Mouse (Mus musculus): Measurements from ENCODE around the gene Nt5dc2.

DNA sequence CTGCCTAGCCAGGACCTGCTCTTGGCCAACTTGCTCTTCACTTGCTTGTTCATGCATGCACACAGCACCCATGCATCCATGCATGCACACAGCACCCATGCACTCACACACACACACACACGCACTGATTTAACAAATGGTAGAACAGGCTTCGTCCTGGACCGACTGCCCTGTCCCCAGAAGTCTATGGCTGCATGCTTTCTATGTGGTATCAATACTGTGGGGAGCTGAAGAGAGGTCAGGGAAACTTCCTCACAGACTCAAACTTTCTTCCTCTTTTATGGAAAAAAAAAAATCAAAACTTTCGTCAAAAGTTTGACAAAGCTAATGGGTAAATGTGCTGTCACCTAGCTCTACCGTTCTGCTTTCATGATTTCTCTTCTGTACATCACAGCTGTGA lies 52.7 kb downstream of the Nt5dc2 start:
- TF ChIP-seq POLR2A (IDR thresholded peaks at IDR 0.05; ENCODE audit: borderline replicate concordance, insufficient read depth, low read length) (no peak), CTCF (IDR thresholded peaks at IDR 0.05; ENCODE audit: borderline replicate concordance, insufficient read depth, low read depth, low read length) (no peak)

Measured in cerebellum, adult 2 months (tissue).